Mouse (Mus musculus): Measurements from ENCODE around the gene Ednra.

Ednra gene

DNA sequence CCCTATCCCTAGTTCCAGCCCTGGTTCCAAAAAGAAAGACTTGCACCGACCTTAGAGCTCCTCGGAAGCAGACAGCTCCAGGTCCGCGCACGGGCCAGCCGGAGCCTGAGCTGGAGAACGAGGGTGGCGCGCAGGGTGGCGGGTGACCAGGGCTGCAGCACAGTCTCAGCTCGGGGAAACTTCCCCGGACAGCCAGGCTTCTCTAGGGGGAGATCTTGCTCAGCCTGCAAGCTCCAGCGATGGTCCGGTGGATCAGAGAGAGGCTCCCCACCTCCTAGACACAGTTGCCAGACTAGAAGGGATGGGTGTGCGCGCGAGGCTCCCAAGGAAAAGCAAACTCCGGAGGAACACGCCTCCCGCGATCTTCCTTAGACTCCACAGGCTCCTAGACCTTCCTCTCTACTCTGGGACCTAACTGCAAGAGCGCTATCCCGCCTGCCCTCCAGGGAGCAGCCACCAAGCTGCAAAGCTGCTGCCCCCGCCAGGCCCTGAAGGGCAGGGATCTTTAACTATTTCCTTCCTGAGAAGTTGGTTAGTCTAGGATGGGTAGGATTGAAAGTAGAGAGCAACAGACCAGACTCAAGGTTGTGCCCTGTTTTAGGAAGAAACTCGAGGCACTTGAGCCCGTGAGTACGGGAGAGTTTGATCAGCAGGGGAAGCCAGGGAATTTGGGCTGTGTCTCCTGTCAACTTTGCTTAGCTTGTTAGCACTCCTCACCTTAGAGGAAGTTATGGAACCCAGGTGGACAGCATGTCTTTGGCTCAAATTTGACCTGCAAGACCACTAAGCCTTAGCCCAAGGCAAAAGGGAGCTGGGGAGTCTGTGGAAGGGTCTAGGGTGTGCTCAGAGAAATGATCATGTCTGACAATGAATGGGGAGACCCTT, at the start of gene Ednra:
Gene Ednra (minus strand): TSS at position 419 of the 885 bp plus-strand sequence.
- DNase-seq: peak; percentile 35 to 46

DNA sequence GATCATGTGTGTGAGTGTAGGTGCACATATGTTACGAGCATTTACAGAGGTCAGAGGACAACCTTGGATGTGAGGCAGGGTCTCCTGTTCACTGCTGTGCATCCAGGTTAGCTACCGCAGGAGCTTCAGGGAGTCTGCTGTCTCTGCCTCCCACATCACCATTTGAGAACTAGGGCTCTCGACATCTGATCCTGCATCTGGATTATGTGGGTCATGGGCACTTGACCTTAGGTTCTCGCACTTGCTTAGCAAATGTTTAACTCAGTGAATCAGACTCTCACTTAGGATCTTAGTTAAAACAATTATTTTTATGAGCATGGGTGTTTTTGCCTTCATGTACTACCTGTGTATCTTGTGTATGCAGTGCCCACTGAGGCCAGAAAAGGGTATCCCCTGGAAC, 49.6 kb upstream of the Ednra start:
- DNase-seq: peak; percentile 20 to 49

DNA sequence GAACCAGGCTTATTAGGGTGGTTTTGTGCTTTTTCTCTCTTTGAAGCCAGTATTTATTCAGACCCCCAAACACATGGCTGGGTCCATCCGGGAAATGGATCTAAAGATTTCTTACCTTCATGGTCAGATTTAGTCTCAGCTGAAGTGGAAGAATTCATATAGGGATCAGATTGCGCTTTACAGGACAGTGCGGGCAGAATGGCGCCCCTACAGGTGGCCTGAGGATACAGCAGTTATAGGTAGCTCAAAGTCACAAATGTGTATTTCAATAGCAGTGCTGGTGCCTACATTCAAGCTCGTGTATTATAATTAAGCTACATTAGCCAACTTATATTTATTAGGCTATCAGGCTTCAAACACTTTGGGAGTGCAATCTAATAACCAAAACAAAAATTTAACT, 49.0 kb upstream of the Ednra start:
- DNase-seq: no peak

DNA sequence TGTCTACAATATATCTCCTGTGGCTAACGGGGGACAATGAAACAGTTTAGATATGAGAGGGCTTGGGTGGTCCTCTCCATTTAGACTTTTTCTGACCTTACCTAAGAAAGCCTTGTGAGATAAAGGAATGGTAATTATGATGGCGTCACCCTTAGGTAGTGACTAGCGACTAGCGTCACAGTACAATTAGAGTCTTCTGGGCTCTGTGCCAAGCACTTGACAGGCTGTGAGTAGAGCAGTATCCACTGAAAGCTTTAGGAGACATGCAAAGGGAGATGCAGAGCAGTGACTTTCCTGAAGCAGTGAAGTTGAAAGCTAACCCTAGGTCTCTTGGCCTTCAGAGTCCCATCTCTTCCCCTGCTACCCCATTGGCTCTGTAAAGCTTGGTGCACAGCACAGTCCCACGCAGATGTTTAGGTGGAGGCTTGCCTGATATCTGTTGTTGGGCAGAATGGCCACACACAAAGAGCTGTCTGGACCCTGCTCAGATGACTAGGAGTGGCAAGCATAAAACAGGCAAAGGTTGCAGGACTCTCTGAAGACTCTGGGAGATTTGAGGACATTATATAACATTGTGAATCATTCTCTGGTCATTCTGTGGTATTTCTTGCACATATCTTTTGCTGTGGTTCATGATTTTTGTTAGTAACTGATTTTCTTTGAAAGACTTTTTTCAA, 48.1 kb upstream of the Ednra start:
- DNase-seq: peak; percentile 11 to 20

GRCm38 (mm10) chr8:77770966-77771365, 46.7 kb upstream of the Ednra start:
- no peak for DNase-seq

DNA sequence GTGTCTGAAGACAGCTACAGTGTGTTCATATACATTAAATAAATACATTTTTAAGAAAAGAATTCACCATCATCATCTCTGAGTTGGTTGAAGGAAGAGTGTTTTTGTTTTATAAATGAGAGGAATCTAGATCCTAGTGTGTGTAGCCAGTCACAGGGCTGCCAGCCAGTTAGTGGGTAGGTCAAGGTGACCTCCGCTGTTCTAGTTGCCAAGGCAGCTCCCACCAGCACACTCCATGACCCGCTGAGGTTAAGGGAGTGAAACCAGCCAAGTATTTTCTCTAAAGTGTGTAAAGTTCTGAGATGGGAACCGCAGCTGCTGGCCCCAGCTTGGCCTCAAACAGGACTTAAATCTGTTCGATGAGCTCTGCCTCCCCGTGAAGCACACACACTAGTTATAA, 44.7 kb upstream of the Ednra start:
- DNase-seq: peak in 1 of 2 experiments; percentile 8

DNA sequence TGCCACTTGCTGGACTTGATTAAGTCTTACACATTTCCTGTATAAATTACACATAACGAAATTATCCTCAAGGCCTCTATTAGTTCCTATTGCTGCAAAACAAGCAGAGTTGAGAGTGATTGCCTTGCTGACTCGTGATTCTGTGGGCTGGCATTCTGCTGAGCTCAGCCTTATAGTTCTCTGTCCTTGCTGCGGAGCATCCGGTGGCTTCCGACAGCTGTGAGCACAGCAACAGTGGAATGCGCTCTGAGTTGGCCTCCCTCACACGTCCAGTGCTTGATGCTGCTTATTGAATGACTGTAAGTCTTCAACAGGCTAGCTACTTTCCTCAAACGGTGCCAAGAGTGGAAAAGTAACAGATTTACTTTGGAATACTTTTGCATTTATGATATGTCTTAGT, 40.0 kb upstream of the Ednra start:
- DNase-seq: peak; percentile 13 to 19

DNA sequence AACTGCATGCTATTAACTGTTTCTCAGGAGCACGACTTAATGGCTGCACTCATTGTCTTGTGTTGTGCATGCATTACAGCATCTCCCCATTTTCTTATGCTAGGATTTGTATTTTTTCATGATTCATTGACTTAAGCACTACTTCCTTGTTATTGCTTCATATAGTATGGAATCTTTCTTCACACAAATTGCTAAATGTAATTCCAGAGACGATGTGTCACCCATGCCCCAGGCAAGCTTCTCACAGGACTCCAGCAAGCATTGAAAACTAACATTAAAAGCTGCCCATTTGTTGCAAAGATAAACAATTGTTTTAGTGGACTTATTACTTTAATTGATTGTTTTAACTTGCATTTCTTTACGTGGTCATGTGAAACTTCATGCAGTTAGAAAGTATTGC, 38.7 kb upstream of the Ednra start:
- no peak for DNase-seq

DNA sequence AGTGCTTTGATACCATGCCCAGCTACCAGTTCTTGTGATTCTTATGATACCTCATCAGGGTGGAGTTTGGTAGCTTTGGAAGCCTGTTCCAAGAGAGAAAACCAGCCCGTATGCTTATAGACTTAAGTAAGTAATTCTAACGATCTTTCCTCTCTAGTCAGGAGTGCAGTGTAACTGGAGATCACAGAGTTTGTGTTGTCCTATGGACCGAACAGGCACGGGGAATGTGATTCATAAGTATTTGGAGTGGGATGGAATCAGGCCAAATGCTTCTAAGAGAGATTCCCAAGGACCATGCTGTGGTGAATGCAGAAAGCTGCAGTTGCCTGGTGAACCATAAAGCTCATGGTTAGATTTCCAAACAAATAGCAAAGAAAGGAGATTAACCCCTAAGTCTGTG, 31.2 kb upstream of the Ednra start:
- DNase-seq: no peak

DNA sequence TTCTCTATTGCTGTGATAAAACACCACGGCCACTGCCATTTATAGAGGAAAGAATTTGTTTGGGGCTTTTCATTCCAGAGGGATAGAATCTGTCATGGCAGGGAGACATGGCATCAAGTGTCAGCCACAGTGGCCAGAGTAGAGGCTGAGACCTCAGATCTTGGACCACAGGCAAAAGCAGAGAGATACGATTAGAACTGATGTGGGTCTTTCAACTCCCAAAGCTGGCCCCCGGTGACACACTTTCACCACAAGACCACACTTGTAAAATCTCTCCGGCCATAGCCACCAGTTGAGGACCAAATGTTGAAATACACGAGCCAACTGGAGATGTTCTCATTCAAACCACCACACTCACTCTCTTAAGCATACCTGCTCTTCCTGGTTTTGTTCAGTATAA, 29.5 kb upstream of the Ednra start:
- DNase-seq: no peak

DNA sequence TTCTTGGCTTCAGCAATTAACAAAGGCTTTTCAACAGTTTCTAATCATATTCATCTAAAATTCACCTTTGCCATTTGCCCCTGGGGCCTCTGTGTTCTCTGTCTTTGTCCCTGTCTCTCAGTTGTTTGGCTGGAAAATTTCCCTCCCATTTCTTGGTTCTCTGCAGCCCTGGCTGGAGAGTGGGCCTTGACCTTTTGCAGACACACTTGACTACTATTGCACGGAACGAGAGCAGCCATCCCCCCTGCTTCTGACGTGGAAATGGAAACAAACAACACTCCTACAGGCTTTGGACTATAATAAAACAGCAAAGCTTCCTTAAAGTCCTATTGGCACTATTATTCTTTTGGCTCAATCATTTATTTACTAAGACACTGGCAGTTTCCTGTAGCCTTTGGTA, 27.8 kb upstream of the Ednra start:
- DNase-seq: no peak

DNA sequence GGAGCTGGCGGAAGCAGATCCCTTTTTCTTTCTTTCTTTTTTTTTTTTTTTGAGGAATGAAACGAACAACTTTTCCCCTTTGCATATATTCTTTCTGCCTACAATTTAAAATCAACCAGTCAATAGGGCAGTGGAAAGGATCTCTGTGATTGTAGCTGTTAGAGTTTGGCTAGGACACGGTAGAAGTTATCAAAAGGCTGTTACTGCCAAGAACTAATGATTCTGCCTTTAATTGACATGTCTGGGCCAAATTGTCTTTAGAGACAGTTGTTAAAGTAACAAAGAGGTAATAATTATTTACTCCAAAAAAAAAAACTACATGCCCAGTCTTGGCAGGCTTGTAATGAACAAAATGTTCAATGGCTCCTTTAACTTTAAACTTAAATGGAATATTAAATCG, 26.1 kb upstream of the Ednra start:
- no peak for DNase-seq

DNA sequence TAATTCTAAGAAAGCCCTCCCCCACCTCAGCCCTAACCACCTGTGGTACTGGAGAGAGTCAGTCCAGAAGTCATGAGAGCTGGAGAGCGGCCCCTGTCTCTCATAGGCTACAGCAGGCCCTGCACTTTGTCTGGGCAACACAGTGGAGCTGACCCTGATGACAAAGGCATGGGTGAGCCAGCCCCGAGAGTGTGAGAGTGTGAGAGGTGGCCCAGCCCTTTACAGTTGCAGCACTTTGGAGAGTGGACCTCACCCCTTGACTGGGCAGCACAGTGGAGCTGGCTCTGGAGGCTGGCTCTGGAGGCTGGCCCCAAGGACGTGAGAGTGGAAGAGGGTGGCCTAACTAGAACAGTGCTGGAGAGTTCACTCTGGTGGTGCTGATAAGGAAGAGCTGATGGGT, 20.2 kb upstream of the Ednra start:
- no peak for DNase-seq

DNA sequence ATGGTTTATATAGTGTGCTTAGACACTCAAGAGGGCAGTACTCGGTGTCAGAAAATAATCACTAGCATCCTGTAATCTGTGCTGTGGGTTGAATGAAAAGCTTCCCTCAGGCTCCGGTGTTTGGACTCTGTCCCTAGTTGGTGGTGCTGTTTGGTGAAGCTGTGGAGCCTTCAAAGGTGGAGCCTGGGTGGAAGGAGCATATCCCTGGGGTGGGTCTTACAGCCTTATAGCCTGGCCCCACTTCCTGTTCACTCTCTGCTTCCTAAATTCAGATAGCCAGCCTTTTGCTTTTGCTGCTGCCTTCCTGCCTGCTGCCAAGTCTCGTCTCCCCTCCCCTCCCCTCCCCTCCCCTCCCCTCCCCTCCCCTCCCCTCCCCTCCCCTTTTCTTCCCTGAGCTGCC, 18.1 kb upstream of the Ednra start:
- DNase-seq: no peak

DNA sequence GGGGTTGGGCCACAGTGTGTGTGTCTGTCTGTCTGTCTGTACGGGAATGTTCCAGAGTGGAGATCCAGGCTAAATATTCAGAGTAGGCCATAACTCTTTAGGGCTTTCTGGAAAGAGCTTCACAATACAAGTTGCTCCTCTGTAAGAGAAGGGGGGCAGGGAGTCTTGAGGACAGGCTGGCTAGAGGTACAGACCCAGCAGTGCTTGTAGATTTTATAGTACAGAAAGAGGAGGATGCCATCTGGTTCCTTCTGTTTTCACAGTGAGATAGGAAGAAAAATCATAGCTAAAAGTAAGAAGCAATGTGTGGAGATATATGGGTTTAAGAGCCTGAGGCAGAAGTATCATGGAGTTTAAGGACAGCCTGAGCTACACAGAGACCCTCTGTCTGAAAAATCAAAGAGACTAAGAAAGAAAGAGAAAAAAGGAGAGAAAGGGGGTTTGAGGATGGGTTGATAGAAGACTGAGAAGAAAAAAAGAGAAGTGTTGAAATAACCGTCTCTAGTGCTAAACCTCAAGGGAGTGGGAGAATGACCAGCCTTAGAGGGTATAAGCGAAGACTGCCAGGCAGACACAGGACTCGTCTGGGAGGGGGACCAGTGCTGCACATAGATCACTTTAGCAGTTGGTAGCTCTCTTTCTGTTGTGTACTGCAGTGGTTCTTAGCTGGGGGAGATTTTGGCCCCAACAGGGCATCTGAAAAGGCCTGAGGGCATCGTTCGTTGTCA, 16.9 kb upstream of the Ednra start:
- DNase-seq: no peak

- no peak for DNase-seq
Observed at GRCm38 (mm10) chr8:77738419-77738818, 14.2 kb upstream of the Ednra start.

- no peak for DNase-seq
Observed at GRCm38 (mm10) chr8:77737327-77737726, 13.1 kb upstream of the Ednra start.

- DNase-seq: no peak
Observed at GRCm38 (mm10) chr8:77733792-77734191, 9.5 kb upstream of the Ednra start.

DNA sequence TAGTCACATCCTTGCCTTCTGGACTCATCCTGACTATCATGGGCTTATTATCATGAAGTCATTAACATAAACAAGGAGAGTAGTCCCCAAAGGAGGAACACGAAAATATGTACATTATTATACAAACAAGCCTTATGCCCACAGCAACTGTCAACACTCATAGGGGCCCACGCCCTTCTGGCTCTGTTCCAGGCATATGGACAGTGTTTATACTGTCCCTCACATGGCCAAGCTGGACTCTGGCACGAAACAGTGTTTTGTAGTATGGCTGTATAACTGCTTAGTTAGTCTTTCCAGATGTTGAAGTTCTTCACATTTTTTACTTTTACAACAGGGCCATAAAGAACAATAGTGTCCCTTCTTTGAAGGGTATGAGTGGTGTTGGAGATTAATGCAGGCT, 8.7 kb upstream of the Ednra start:
- DNase-seq: no peak

DNA sequence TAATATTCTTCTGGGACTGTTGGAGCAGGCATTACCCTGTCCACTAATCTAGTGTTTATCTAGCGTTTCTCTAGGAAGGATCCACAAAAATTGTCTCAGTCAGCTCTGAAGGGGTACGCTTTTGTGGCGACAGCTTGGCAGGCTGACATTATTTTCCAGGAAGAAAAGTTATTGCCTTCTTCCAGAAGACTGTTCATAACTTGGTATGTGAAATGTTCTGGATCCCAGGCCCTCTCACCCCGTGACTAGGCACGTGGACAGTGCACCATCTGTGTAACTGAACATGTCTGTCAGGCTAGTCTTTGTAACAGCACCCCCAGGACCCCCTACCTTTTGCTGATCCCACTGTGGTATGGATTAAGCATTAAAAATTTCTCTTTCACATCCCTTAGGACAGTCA, 1.1 kb upstream of the Ednra start:
- DNase-seq: peak in 1 of 2 experiments; percentile 10

DNA sequence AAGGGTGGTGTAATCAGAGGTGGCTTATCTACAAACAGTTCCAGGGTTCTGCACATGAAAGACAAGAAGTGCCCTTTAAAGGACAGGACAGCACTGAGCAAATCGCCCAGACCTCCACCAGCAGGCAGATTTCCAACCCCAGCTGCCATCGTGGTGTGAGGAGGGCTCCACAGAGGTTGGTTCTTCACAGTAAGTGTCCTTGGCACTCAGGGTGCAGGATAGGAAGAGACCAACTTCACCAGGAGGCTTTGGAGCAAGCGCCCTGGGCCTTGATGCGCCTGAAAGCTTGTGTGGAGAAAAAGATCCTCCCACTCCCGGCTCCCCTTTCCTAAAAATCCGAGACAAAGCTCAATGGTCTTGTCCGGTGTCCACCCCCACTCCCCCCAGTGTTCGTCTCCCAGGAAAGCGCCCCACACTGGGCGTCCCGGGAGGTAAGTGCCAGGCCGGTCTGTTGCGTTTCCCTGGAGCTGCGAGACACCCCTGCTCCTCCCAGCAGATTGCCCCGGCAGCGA, 674 bp downstream of the Ednra start:
- no peak for DNase-seq

DNA sequence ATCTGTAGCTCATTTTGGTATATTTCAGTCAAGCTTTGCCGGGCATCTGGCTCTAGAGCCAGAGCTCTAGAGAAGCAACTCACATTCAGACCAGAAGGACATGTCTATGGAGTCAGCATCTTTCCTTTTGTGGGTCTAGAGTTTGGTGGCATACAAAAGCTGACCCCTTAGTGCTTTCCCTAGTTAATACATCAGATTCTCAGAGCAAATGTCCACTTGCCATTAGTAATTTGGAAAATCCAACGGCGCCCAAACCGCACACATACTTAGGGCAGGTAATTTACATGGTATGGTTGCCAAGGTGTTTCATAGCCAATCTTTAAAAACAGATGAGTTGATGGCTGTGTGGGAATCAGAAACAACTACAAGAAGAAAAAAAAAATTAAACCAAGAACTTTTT, 1.2 kb downstream of the Ednra start:
- DNase-seq: no peak

- DNase-seq: no peak
Observed at GRCm38 (mm10) chr8:77718933-77719332, 5.3 kb downstream of the Ednra start.

All from kidney, postnatal 36 days (tissue).